Mouse (Mus musculus): ENCODE measurements around the gene Sos1.
"Not testable (repeated sequence)": the region's sequence is repeated elsewhere in the genome, so short reads cannot be mapped to it uniquely, and the experiment has no call there.

The Sos1 gene

GRCm38 (mm10) chr17:80418572-80419210 lies 61.6 kb downstream of the Sos1 start:
- DNase-seq (ENCODE audit: low read depth) = no peak

- no peak for DNase-seq (ENCODE audit: low read depth)
Observed at GRCm38 (mm10) chr17:80411182-80411581, 69.1 kb downstream of the Sos1 start.

GRCm38 (mm10) chr17:80398243-80398642 lies 82.0 kb downstream of the Sos1 start:
- DNase-seq (ENCODE audit: low read depth) = no peak

- peak; percentile 36 for DNase-seq (ENCODE audit: low read depth)
Observed at GRCm38 (mm10) chr17:80391423-80392403, 88.5 kb downstream of the Sos1 start.

- no peak for DNase-seq (ENCODE audit: low read depth)
Observed at GRCm38 (mm10) chr17:80390024-80390423, 90.2 kb downstream of the Sos1 start.

GRCm38 (mm10) chr17:80385671-80386070 lies 94.6 kb downstream of the Sos1 start:
- DNase-seq (ENCODE audit: low read depth) = no peak

GRCm38 (mm10) chr17:80378386-80378785 lies 101.9 kb downstream of the Sos1 start:
- not testable (repeated sequence) for DNase-seq (ENCODE audit: low read depth)

GRCm38 (mm10) chr17:80373726-80374096 lies 106.5 kb downstream of the Sos1 start:
- DNase-seq (ENCODE audit: low read depth) = no peak

- peak; percentile 59 for DNase-seq (ENCODE audit: low read depth)
Observed at GRCm38 (mm10) chr17:80372989-80373725, 107.1 kb downstream of the Sos1 start, which contains the start of gene Gm10190. Gene Gm10190 (minus strand): TSS chr17:80373541.

GRCm38 (mm10) chr17:80368606-80369005 lies 111.6 kb downstream of the Sos1 start:
- DNase-seq (ENCODE audit: low read depth) = no peak

- no peak for DNase-seq (ENCODE audit: low read depth)
Observed at GRCm38 (mm10) chr17:80367276-80367675, 113.0 kb downstream of the Sos1 start.

- no peak for DNase-seq (ENCODE audit: low read depth)
Observed at GRCm38 (mm10) chr17:80360245-80360644, 120.0 kb downstream of the Sos1 start.

GRCm38 (mm10) chr17:80347234-80347633 lies 133.0 kb downstream of the Sos1 start:
- peak; percentile 3 for DNase-seq (ENCODE audit: low read depth)

- DNase-seq (ENCODE audit: low read depth) = no peak
Observed at GRCm38 (mm10) chr17:80346591-80347125, 133.6 kb downstream of the Sos1 start.

- no peak for DNase-seq (ENCODE audit: low read depth)
Observed at GRCm38 (mm10) chr17:80345277-80345676, 135.0 kb downstream of the Sos1 start.

Measured in fibroblast of lung, adult 2 months (primary cell).